Mouse (Mus musculus) CH12.LX (cell line): ENCODE results near the gene Vapb.

Source experiments
- CTCF ChIP-seq, 2 experiments: IDR thresholded peaks in 1 of 2; conservative IDR thresholded peaks in 1 of 2; 2 replicates each; pipeline ENCODE4 v1.5.1; 2011 to 2012; ENCODE audit warnings: low read depth in 2 of 2, low read length in 2 of 2, improper control_type of control experiment in 1 of 2, inconsistent platforms in 1 of 2, mild to moderate bottlenecking in 1 of 2, moderate library complexity in 1 of 2
- EP300 ChIP-seq: IDR thresholded peaks from 2 replicates; pipeline ENCODE4 v1.6.1; 2011; ENCODE audit warnings: low read length, improper control_type of control experiment
- MXI1 ChIP-seq: IDR thresholded peaks from 2 replicates; pipeline ENCODE4 v1.6.1; 2011; ENCODE audit warnings: mild to moderate bottlenecking, low read depth, low read length, improper control_type of control experiment
- POLR2A ChIP-seq: IDR thresholded peaks from 2 replicates; pipeline ENCODE4 v1.6.1; 2011; ENCODE audit warnings: low read depth, mild to moderate bottlenecking, improper control_type of control experiment, low read length
- SMC3 ChIP-seq: IDR thresholded peaks from 2 replicates; pipeline ENCODE4 v1.6.1; 2011; ENCODE audit warnings: low read depth, low read length, improper control_type of control experiment
- ZMIZ1 ChIP-seq: IDR thresholded peaks from 2 replicates; pipeline ENCODE4 v1.6.1; 2012; ENCODE audit warnings: low read depth, mild to moderate bottlenecking, inconsistent platforms, low read length, improper control_type of control experiment
- ZNF384 ChIP-seq: IDR thresholded peaks from 2 replicates; pipeline ENCODE4 v1.6.1; 2012; ENCODE audit warnings: low read depth, low read length, improper control_type of control experiment, inconsistent platforms

DNA sequence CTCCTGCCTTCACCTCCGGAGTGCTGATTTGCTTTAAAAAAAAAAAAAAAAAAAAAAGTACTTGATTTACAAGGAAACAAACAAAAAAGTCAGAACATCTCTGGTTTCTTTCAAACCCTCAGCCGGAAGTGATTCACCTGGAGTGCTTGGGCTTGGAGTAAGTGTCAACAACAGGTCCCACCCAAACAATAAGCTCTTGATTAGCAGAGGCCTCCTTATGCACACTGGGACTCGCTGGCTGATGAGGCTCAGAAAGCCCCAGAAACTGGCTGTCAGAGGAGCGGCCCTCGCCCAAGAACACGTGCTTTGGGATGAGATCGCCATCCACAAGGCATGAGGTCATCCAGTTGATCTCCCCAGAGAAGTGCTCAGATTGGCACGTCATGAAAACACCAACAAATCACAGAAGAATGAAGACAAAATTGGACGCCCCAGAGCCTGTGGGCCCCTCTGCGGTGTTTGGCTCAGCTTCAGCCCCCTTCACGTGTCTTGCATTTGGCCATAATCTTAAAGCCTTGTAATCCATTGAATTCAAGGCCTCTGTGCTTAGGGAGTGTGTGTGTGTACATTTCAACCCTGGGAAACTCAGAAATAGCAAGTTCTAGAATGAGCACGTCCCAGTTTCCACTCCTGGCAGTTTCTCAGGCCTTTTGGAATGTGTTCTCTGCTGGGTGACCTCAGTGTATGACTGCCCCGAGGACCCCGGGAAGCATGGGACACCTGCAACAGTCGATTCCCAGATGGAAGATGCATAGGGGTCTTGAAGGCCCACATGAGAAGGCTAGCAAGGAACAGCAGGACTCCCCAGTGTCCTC, 72.9 kb downstream of the Vapb start:
- TF ChIP-seq EP300 = no peak
- no peak for TF ChIP-seq SMC3
- no peak for TF ChIP-seq POLR2A
- TF ChIP-seq MXI1 = no peak
- no peak for TF ChIP-seq ZMIZ1
- TF ChIP-seq ZNF384 = no peak
- TF ChIP-seq CTCF (conservative IDR thresholded peaks at IDR 0.05 in 1 of 2, IDR thresholded peaks at IDR 0.05 in 1 of 2; ENCODE audit: low read depth in 2 of 2, low read length in 2 of 2) = no peak
